Mouse (Mus musculus) spleen, postnatal 4 days (tissue): ENCODE measurements around the gene Ckb.
"Not testable (repeated sequence)": the region's sequence is repeated elsewhere in the genome, so short reads cannot be mapped to it uniquely, and the experiment has no call there.

Experiments
- DNase-seq, 2 experiments: peaks; one replicate each; pipeline ENCODE4 v3.0.0; 2022; ENCODE audit warnings: low spot score in 2 of 2

Ckb gene

GRCm38 (mm10) chr12:111669000-111669788, 2.9 kb downstream of the Ckb start:
- no peak for DNase-seq

DNA sequence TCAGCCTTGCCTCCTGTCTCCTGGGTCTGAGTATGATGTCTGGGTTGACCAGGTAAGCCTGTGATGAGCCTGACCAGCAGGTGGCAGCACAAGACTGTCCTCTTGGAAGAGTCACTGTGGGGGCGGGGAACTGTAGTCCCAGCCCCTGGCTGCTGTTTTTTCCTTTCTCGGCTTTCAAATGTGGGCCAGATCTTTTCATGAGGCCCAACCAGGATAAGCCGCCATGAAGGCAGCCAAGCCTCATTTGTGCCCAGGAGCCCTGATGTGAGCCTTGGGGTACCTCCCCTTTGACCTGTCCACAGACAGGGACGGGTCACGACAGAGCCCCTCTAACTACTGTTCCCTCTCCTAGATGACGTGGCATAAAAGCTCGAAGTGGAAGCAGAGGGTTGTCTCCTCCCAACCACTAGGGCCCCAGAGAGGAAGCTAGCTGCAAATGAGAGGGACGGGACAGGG, 3.7 kb downstream of the Ckb start:
- DNase-seq: peak; percentile 88 to 97

- no peak for DNase-seq
These were observed 4.7 kb downstream of the Ckb start for GRCm38 (mm10) chr12:111667421-111667820.

GRCm38 (mm10) chr12:111666380-111666779, 5.8 kb downstream of the Ckb start:
- DNase-seq: no peak

DNA sequence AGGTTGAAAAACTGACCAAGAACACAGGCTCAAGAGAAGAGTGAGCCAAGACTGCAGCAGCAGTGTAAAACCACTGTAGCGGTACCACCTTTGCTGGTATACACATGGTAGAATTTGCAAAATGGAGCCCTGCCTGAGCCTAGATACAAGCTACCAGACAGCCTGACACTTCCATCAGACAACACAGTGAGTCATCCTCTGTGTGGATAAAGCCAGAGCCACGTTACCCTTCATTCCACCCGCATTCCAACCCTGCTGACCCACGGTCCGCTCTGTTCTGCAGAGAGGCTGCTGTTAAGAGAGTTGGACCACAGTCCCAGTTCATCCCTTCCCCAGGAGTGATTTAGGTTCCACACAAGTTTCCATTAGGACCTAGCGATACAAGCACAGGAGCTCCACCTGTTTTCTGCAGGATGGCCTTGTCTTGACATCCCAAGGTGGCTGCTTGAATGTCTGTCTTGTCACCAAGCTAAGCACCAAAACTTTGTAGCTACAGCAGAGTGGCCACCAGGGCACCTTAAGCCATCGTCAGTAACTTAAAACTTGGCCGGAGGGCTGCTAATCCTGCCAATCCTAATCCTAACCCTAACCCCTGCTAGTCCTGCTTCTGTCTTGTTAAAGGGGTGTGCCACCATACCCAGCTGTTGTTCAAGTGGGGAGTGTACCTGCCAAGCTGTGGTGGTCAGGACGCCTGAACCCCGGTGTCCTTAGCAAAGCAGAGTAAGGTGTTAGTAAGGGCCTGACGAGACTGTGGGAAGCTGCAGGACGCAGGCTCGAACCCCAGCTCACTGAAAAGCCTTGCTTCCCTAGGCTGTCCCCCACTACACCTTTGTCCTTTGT, 6.9 kb downstream of the Ckb start:
- no peak for DNase-seq

DNA sequence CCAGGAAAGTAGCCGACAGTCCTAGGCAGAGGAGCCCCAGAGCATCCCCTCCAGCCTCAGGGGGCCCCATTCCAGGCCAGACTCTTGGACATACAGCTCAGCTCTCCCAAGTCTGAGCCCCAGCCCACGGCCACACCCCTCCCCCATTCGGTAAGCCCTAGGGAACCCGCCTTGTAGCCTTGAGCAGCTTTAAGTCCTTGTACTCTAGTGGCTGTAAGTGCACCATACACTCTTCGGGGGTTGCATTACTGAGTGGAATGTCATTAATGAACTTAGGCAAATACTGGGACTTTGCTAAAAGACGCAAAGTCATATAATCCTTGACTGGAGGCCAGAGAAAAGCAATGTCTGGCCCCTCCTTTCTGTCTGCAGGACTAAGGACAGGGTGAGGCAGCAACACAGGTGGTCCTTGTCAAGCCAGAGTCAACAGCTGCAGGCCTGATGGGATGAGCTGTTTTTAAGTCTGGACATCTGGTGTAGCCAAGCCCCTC, 7.9 kb downstream of the Ckb start:
- no peak for DNase-seq

GRCm38 (mm10) chr12:111663228-111664143, 8.7 kb downstream of the Ckb start:
- peak in 1 of 2 experiments; percentile 60 for DNase-seq

DNA sequence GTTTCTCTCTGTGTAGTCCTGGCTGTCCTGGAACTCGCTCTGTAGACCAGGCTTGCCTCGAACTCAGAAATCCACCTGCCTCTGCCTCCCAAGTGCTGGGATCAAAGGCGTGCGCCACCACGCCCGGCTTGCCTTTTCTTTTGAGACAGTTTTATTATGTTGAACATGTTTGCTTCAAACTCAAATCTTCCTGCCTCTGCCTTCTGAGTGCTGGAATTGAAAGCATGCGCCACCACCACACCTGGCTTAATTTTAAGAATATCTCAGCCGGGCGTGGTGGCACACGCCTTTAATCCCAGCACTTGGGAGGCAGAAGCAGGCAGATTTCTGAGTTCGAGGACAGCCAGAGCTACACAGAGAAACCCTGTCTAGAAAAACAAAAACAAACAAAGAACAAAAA, 10.6 kb downstream of the Ckb start:
- DNase-seq: not testable (repeated sequence)

DNA sequence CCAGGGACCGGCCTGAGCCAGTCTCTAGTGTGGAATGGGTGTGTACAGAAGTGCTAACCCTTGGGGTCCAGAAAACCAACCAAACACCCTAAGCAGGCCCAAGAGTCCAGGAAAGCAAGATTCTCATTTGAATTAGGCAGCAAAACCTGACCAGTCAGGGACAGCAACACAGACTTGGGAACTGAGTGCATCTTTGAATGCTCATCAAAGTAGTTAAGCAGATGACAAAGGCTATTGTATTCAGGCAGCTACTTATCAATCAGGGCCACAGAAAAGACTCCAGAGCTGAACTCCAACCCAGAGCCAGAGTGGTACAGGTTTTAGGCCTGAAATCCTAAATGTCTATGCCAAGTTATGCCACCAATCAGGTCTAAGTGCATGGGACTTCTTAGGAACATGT, 11.5 kb downstream of the Ckb start:
- DNase-seq: no peak

DNA sequence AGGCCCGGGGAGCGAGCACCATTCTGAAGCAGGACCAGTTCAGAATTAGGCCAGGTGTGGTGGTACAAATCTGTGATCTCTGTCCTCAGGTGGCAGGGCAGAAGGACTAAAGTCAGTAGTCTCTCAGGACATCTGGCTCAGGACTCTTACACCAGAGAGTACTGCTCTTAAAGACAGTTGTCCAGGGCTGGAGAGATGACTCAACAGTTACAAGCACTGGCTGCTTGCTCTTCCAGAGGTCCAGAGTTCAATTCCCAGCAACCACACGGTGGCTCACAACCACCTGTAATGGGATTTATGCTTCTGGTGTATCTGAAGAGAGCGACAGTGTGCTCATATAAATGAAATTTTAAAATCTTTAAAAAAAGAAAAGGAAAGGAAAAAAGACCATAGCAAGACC, 12.8 kb downstream of the Ckb start:
- no peak for DNase-seq

DNA sequence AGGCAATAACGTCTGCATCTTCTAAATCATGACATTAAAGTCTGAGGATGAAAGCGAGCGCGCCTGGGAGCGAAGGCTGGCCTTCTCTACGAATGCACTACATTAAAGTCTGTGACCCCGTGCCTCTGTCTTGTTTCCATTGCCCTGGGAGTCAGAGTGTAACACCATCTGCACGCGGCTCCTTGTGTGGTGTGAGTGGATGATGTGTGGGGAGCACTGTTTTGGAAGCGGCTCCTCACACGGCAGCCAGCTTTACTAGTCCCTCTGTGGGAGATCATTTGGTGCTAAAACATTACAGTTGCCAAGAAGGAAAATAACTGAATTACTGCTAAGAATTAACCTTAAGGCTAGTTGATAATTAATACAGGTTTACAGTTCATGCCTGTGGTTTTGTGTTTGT, 16.4 kb downstream of the Ckb start:
- DNase-seq: no peak

DNA sequence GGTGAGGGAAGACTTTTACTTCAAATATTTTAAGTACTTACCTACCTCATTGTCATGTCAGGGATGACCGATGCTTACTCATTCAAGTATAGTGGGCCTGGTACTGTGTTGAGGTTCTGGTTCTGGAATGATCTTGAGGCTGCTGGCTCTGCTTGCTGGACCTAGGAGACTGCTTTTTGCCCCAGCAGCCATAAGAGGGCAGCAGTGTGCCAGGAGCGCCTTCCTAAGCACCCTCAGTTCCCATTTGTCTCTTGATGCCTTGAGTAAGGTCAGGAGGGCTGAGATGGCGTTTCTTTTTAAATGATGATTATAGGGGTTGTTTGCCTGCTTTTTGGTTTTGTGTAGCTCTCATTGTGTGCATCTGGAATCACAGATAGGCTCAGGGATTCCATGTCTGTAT, 18.7 kb downstream of the Ckb start:
- peak; percentile 50 to 81 for DNase-seq

- no peak for DNase-seq
These were observed 19.2 kb downstream of the Ckb start for GRCm38 (mm10) chr12:111652953-111653352.

GRCm38 (mm10) chr12:111648061-111648645, 24.0 kb downstream of the Ckb start:
- DNase-seq: peak; percentile 57 to 79
